Mouse (Mus musculus) right cerebral cortex, adult 2 months (tissue): ENCODE results near the gene Ky.
A peak's percentile ranks its signal among the peaks of the same experiment; 100 is the strongest.

Source experiments
- DNase-seq, 2 experiments: peaks; one replicate each; pipeline ENCODE4 v3.0.0; 2021 to 2022; ENCODE audit warnings: low spot score in 2 of 2

Gene Ky

GRCm38 (mm10) chr9:102502015-102502633 is 3.4 kb upstream of the Ky start:
- no peak for DNase-seq

GRCm38 (mm10) chr9:102504716-102505378 is 703 bp upstream of the Ky start:
- no peak for DNase-seq

GRCm38 (mm10) chr9:102508315-102508714 is 2.8 kb downstream of the Ky start:
- DNase-seq = no peak

GRCm38 (mm10) chr9:102511423-102511822 is 5.9 kb downstream of the Ky start:
- peak in 1 of 2 experiments; percentile 20 for DNase-seq

GRCm38 (mm10) chr9:102513578-102513977 is 8.0 kb downstream of the Ky start:
- DNase-seq = peak in 1 of 2 experiments; percentile 26

- no peak for DNase-seq
Measured at GRCm38 (mm10) chr9:102518443-102518842, 12.9 kb downstream of the Ky start.

- no peak for DNase-seq
Measured at GRCm38 (mm10) chr9:102521396-102521795, 15.8 kb downstream of the Ky start.

- DNase-seq = no peak
Measured at GRCm38 (mm10) chr9:102528106-102528505, 22.6 kb downstream of the Ky start.

- DNase-seq = no peak
Measured at GRCm38 (mm10) chr9:102528561-102528960, 23.0 kb downstream of the Ky start.

GRCm38 (mm10) chr9:102529008-102529407 is 23.5 kb downstream of the Ky start:
- no peak for DNase-seq

GRCm38 (mm10) chr9:102531051-102531892 is 25.7 kb downstream of the Ky start:
- no peak for DNase-seq

- DNase-seq = no peak
Measured at GRCm38 (mm10) chr9:102536968-102537367, 31.4 kb downstream of the Ky start.

GRCm38 (mm10) chr9:102539699-102540098 is 34.1 kb downstream of the Ky start:
- no peak for DNase-seq

GRCm38 (mm10) chr9:102541666-102542065 is 36.1 kb downstream of the Ky start:
- no peak for DNase-seq

- no peak for DNase-seq
Measured at GRCm38 (mm10) chr9:102542540-102542939, 37.0 kb downstream of the Ky start.

GRCm38 (mm10) chr9:102543761-102544115 is 38.2 kb downstream of the Ky start:
- DNase-seq = no peak

- DNase-seq = no peak
Measured at GRCm38 (mm10) chr9:102544116-102544772, 38.7 kb downstream of the Ky start.

GRCm38 (mm10) chr9:102544773-102545366 is 39.3 kb downstream of the Ky start:
- DNase-seq = peak; percentile 90 to 94

- peak in 1 of 2 experiments; percentile 23 for DNase-seq
Measured at GRCm38 (mm10) chr9:102545406-102546255, 40.1 kb downstream of the Ky start.

GRCm38 (mm10) chr9:102546256-102547027 is 40.9 kb downstream of the Ky start:
- no peak for DNase-seq
